Mouse (Mus musculus) gastrocnemius, postnatal 4 days (tissue): ENCODE results near the gene Plekhm3. TPM values are rescaled to one million over a fixed set of nuclear protein-coding genes. Genes with fewer than 3 reads are reported as not detected.

ENCODE experiments used
- DNase-seq, 2 experiments: peaks; one replicate each; pipeline ENCODE4 v3.0.0; 2021 to 2022; ENCODE audit warnings: low spot score in 2 of 2, mixed read lengths in 2 of 2
- total RNA-seq, 2 experiments: library from RNA; stranded (reverse); gene quantifications; 2 replicates each; pipeline ENCODE4 v1.2.3; 2021

The Plekhm3 gene
- total RNA-seq, 2 experiments from 2014 or later: 6.5 to 7.0 TPM

- DNase-seq: no peak
Observed at GRCm38 (mm10) chr1:64831552-64831951, 125.1 kb downstream of the Plekhm3 start.

DNA sequence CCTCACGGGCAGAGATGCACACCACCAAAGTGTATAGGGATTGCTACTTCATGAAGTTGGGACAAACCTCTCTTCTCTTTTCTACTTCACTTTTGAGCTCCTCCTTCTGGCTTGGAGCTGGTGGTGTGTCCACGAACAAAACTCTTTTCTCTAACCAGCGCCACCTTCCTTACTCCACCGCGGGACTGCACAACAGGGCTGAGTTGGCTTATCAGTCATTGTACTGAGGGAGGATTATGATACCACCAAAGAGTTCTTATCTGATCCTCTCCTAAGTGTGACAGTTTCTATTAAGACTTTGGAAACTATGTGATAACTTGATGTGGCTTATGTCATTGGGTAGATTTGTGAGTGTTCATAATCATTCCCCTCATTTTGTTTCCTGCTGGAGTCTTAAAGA is 129.2 kb downstream of the Plekhm3 start:
- no peak for DNase-seq

GRCm38 (mm10) chr1:64826348-64827103 is 130.1 kb downstream of the Plekhm3 start:
- no peak for DNase-seq

DNA sequence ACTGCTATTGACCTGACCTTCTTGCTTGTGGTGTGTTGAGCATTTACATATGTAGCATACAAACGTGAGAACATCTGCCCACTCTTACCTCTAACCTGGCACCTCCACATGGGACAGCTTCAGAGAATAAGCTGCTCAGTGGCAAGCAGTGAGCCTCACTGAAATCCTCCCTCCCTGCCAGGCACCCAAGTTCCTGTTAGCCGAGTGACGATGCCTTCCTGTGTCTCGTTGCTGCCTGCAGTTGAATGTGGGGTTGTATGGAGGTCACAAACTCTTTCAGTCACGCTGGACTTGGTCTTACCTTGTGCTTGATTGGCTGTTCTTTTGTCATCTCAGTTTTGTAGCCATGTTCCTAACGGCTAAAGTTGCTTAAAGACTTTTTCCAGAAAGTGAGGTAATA is 133.1 kb downstream of the Plekhm3 start:
- no peak for DNase-seq

DNA sequence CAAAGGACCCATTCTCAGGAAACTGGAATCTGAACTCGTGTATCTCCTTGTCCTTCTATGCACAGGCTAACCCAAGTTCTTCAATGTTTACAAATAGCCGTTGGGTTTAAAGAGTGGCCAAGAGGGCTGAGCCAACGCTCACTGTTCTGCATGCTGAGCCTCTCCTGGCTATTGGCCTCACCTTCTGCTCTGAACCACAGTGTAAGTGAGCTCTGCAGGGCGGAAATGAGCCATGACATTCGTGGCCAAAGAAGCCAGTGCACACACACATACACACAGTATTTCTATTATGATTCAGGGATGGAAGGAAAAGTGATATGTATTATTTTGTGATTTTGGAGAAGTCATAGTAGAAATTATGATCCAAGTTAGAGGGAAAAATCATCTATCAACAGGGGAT is 138.9 kb downstream of the Plekhm3 start:
- DNase-seq: no peak

DNA sequence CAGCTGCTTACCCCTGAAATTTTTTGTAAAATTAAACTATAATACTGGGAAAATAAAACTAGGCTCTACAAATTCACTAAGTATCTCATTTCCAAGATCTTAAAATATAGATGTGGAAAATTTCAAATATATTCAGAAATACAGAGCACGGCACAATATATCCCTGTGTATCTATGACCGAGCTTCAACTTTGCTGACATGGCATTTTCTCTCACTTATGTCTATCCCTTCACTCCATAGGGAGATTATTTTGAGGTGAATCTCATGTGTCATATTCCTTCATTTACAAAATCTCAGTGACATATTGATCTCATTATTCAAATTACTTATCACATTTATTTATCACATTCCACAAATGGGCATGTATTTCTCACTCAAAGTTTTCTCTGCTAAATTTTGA is 143.4 kb downstream of the Plekhm3 start:
- no peak for DNase-seq

GRCm38 (mm10) chr1:64811956-64812355 is 144.7 kb downstream of the Plekhm3 start:
- no peak for DNase-seq

DNA sequence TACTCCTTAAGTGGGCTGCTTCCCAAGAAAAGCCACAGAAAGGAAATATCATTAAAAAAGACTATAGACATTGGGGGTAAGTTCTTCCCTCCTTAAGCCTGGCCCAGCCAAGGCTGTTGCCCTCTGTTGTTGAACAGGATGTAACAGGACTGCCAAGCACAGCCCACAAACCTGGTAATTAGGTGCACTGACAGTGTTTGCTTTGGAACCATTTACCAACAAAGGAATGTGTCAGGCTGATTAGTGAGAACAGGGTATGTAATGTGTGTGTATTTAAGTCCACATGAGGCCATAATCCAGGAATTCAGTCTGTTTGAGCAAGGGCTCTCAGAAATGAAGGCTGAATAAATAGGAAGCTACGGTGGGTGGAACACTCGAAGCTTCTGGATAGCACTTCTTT is 147.5 kb downstream of the Plekhm3 start:
- DNase-seq: no peak

DNA sequence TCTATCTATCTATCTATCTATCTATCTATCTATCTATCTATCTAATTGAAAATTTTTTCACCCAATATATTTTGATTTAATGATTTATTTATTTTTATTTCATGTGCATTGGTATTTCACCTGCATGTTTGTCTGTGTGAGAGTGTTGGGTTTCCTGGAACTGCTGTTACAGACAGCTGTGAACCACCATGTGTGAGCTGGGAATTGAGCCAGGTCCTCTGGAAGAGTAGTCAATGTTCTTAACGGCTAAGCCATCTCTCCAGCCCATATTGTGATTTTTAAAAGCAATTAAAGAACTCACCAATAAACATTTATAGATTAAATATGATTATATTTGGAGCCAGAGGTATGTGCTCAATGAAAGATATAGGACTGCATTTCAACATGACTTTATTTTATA is 148.9 kb downstream of the Plekhm3 start:
- peak in 1 of 2 experiments; percentile 36 for DNase-seq

GRCm38 (mm10) chr1:64805217-64805616 is 151.4 kb downstream of the Plekhm3 start:
- no peak for DNase-seq

DNA sequence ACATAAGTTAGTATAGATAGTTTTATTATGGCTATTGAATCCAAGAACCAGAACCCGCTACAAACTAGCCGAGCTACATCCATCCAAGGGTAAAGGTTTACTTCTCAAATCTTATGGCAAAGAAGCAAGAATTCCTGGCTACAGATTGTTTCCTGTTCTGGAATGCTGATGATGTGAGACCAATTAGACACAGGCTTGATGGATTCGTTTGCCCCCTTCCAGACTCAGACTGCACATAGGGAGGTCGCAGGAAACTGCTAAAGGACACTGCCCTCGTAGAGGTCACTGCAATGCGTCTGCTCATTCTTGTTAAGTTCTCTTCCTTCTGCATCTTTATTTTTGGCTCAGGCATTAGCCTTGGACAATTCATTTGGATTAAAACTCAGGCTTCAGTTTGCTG is 154.0 kb downstream of the Plekhm3 start:
- no peak for DNase-seq

DNA sequence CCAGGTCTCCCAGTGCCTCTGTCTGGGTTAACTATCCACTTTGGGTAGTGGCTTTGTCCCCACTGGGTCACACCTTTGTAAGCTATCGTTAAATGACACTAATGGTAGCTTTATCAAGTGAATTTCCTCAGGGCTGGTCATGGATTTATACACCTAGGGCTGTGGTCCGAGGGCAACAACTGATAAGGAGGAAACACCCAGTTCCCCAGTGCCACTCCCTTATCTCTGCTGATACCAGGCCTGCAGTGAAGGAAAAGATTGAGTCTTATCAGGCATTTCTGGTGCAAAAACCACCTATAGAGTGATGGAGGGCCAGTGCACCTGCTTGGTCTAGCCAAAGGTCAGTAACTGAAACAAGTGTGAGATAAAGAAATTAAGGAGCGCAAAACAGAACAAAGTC is 159.0 kb downstream of the Plekhm3 start:
- DNase-seq: no peak

- no peak for DNase-seq
Observed at GRCm38 (mm10) chr1:64796867-64797582, 159.6 kb downstream of the Plekhm3 start.

GRCm38 (mm10) chr1:64795284-64796040 is 161.2 kb downstream of the Plekhm3 start:
- no peak for DNase-seq

DNA sequence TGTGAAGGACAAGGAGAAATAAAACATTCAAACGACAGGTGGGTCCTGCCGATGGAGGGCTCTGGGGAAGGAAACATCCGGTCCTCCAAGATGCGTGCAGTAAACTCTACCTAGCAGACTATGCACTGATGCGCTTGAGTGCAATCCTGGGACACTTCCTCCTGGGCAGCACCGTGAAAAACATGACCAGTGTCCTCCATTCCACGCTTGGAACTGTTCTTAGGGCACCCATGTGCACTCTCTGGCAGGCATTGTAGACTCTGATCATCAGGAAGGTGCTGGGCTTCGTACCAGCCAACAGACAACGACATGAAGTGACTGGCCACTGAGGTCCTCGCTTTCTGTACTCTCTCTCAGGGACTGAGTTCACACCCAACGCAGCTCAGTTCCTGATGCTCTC is 162.5 kb downstream of the Plekhm3 start:
- no peak for DNase-seq

DNA sequence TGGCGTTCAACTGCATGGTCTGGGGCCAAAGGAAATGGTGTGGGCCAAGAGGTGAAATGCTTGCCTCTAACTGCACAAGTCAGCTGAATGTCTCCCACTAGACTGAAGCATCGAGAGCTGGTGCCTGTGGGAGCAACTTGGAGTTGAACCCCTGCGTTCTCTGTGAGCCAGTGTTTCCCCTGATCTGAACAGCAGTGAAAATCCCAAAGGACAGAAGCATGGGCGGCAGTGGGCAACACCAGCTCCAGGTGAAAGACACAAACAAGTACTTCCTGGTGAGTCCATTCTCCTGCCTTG is 163.4 kb downstream of the Plekhm3 start:
- peak in 1 of 2 experiments; percentile 31 for DNase-seq

DNA sequence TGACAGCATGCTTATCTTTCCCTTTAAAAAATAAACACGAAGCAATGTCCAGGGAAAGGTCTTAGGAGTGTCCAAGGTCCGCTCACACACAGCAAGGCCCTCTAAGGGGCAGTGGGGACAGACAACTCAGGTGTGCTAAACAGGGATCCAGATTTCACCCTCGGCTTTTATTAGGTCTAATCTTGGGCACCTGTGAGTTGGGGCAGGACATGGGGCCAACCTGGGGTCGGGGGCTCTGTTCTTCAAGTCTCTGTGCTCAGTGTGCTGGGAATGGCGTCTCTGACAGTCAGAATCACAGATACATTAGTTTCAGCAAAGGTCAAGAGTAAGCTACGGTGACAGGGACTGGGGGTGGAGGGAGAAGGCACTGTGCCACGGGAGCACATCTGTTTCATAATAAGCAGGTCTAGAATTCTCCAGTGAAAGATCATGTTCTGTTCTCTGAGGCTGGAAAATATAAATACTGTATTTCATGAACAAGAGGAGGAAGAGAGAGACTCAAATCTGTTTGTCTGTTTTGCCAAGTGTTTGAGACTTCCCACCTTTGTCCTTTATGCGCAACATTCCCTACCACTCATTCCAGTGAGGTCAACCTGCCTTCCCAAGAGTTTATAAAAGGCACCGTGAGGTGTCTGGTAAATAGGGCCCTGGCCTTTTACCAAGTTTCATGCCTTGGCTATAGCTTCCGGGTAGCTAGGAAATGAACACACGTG is 163.9 kb downstream of the Plekhm3 start:
- DNase-seq: peak in 1 of 2 experiments; percentile 42

DNA sequence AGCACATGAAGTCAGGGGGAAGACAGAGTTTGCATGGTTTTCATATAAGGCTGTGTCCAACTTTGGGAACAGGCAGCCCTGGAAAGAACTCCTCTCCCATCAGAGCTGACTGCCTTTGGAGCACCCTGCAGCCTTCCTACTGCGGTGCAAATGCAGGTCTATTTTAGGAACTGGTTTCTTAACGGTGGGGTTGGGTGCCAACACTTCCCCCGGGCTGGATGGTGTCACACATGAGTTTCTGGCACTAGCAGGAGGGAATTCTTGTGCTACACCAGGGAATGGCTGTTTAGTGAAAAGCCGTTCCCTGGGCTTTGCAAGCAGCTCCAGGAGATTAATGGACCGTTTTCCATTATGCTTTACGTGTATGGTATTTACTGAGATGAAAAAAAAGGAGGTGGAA is 164.8 kb downstream of the Plekhm3 start:
- DNase-seq: peak in 1 of 2 experiments; percentile 48

DNA sequence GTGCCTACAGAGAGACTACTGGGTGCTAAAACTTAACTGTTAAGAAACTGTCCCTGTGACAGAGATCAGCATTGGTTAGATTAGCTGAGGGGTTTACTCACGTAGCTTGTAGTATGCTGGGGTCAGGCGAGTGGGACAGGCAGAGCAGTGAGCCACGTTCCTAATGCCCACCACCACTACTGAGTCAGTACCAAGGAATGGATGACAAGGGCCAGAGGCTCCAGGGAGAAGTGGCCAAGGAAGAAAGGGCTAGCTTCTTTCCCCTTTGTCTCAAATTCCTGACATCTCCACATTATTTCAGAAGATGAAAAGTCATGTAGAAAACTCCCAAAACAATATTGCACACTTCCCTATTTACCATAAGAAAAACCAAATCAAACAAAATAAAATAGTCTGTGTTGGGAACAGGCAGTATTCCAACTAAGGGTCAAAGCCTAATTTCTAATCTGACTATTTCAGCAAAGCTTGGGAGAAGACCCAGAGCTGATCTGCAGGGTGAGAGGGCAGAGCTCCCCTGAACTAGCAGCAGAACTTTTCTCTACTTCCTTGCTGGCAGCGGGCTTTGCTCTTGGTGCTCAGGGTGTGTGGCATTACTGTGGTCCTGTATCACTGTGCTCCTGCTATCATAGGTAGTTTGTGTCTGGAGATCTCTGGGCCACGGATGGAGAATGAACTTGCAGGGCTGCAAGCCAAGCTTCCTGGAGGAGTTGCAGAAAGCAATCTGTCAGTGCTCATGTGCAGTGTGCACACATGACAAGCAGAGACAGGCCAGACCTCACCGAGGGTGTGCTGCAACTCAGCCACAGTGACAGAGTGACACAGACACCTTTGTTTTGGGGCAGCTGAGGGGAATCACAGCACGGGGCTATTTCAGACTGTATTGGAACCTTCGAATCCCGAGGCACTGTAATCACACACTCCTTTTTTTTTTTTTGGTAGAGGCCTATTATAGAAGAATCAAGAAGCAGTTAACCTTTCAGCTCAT is 165.5 kb downstream of the Plekhm3 start:
- DNase-seq: peak in 1 of 2 experiments; percentile 34
